Mouse (Mus musculus) lung, embryonic 16.5 days (tissue): ENCODE results near the gene Imp3. TPM values are rescaled to one million over a fixed set of nuclear protein-coding genes. Genes with fewer than 3 reads are reported as not detected.

Source experiments
- ATAC-seq: fragments of 200-750 bp; cut with Nextera tagmentation; 2 replicates; pipeline ENCODE4 v1.8.0; 2017; ENCODE audit warnings: low read depth, mild to moderate bottlenecking, moderate library complexity
- H3K27ac ChIP-seq: fragments of 300-500 bp; sonication (generic); 2 replicates; pipeline ENCODE4 v1.5.1; 2014; ENCODE audit warnings: mild to moderate bottlenecking, control low read depth, low read length
- H3K27me3 ChIP-seq: fragments of 300-500 bp; sonication (generic); 2 replicates; pipeline ENCODE4 v1.6.1; 2014; ENCODE audit warnings: low read depth, low read length, mixed read lengths; ENCODE audit not compliant: control insufficient read depth, insufficient read depth
- H3K36me3 ChIP-seq: fragments of 300-500 bp; sonication (generic); 2 replicates; pipeline ENCODE4 v1.6.1; 2014; ENCODE audit warnings: low read length; ENCODE audit not compliant: control insufficient read depth, insufficient read depth
- H3K4me1 ChIP-seq: fragments of 300-500 bp; sonication (generic); replicated peaks from 2 replicates; pipeline ENCODE4 v1.6.1; 2014; ENCODE audit warnings: low read length, mixed read lengths; ENCODE audit not compliant: control insufficient read depth, insufficient read depth
- H3K4me2 ChIP-seq: fragments of 300-500 bp; sonication (generic); 2 replicates; pipeline ENCODE4 v1.6.1; 2014; ENCODE audit warnings: low read depth, low read length, control low read depth
- H3K4me3 ChIP-seq: fragments of 300-500 bp; sonication (generic); 2 replicates; pipeline ENCODE4 v1.5.1; 2014; ENCODE audit warnings: mild to moderate bottlenecking, low read length, control low read depth
- H3K9ac ChIP-seq: fragments of 300-500 bp; sonication (generic); 2 replicates; pipeline ENCODE4 v1.6.1; 2014; ENCODE audit warnings: low read length, control low read depth
- H3K9me3 ChIP-seq: fragments of 300-500 bp; sonication (generic); 2 replicates; pipeline ENCODE4 v1.6.1; 2016; ENCODE audit warnings: low read length; ENCODE audit not compliant: control insufficient read depth
- WGBS: fragments of 180-500 bp; shearing (Covaris S2); extraction: QIAGEN DNeasy Blood & Tissue Kit; methylation state at CpG from one replicate; pipeline ENCODE4 v1.1.7; 2014; 5-methylcytosine and 5-hydroxymethylcytosine counted together
- polyA plus RNA-seq: library from polyadenylated mRNA; unstranded; fragments of >200 nt; fragmentation: Nextera tagmentation; extraction: Ambion mirVana; gene quantifications from 2 replicates; pipeline ENCODE4 v1.2.1, GENCODE M21; 2015

Imp3 gene
- polyA plus RNA-seq, result 73.3 and 80.2 TPM in 2 replicates

DNA sequence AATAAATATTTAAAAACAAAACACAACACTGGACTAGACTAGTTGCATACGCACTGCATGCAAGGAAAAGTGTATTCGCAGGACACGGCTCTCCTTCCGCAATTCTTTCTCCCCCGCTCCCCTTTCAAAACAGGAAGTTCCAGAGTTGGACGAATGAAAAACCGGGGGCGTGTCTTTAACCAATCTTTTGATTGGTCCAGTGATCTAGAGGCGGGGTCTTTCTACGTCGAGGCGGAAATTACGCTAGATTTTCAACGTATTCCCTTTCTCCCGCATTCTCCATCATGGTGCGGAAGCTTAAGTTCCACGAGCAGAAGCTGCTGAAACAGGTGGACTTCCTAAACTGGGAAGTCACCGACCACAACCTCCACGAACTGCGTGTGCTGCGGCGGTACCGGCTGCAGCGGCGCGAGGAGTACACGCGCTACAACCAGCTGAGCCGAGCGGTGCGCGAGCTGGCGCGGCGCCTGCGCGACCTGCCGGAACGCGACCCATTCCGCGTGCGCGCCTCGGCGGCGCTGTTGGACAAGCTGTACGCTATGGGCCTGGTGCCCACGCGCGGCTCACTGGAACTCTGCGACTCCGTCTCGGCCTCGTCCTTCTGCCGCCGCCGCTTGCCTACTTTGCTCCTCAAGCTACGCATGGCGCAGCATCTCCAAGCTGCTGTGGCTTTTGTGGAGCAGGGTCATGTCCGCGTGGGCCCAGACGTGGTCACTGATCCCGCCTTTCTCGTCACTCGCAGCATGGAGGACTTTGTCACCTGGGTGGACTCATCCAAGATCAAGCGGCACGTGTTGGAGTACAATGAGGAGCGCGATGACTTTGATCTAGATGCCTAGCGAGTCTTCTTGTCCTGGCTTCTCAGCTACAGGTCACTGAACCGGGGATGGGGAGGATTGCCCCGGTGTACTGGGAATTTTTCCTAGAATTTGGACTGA is at the start of gene Imp3:
Gene Imp3, plus strand, starts transcription at position 253 of the 938 bp plus-strand sequence.
- WGBS, result under 1% methylated on average over 73 of the region's 73 CpGs
- H3K27me3 ChIP-seq, result no peaks in the 10 kb centered on the region
- H3K27ac ChIP-seq, result peak within 1 kb of the TSS; percentile 94
- H3K36me3 ChIP-seq, result no peaks in the 10 kb centered on the region
- peaks cover 12% of the 10 kb centered on the region for H3K4me1 ChIP-seq
- peak; percentile 96 for ATAC-seq
- H3K9me3 ChIP-seq, result no peaks in the 10 kb centered on the region
- peak within 1 kb of the TSS; percentile 72 for H3K4me3 ChIP-seq
- peak within 1 kb of the TSS; percentile 85 for H3K9ac ChIP-seq
- peak within 1 kb of the TSS; percentile 80 for H3K4me2 ChIP-seq

DNA sequence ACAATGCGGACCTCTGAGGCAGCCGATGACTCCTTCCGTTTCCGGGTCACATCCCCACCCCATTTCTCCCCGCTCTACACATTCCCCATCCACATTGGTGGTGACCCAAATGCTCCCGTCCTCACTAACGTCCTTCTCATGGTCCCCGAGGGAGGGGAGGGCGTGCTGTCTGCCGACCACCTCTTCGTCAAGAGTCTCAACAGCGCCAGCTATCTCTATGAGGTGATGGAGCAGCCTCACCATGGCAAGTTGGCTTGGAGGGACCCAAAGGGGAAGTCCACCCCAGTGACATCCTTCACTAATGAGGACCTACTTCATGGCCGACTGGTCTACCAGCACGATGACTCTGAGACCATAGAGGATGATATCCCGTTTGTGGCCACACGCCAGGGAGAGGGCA is 49.7 kb upstream of the Imp3 start:
- no peaks in the 10 kb centered on the region for H3K27me3 ChIP-seq
- peaks cover 12% of the 10 kb centered on the region for H3K4me1 ChIP-seq
- 87% methylated on average over 16 of the region's 16 CpGs for WGBS
- ATAC-seq, result no peak
- no peak overlapping the region for H3K27ac ChIP-seq
- H3K4me3 ChIP-seq, result no peak overlapping the region
- H3K4me2 ChIP-seq, result no peak overlapping the region
- H3K9ac ChIP-seq, result no peak overlapping the region
- H3K9me3 ChIP-seq, result no peaks in the 10 kb centered on the region
- peaks cover 5% of the 10 kb centered on the region for H3K36me3 ChIP-seq

DNA sequence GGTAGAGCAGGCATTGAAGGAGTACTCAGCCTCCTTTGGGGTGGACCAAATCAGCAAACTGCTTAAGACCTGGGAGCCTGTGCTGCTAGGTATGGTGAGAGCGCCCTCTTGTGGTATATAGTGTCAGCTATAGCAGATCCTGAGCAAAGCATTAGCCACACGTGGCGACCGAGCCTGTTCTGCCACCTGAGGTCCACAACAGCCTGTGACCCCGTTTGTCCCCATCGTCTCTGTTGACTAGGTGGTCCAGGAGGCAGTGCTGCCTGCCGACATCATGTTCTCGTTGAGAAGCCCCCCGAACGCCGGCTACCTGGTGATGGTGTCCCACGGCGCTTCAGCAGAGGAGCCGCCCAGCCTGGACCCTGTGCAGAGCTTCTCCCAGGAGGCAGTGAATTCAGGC is 47.5 kb upstream of the Imp3 start:
- peak; percentile 64 for ATAC-seq
- no peak overlapping the region for H3K27ac ChIP-seq
- H3K4me1 ChIP-seq, result peaks cover 9% of the 10 kb centered on the region
- peak overlapping the region; percentile 29; the same call in 1 of the 2 replicates for H3K4me2 ChIP-seq
- H3K4me3 ChIP-seq, result no peak overlapping the region
- H3K27me3 ChIP-seq, result no peaks in the 10 kb centered on the region
- 12% methylated on average over 14 of the region's 14 CpGs for WGBS
- H3K9ac ChIP-seq, result no peak overlapping the region
- peaks cover 5% of the 10 kb centered on the region for H3K36me3 ChIP-seq
- H3K9me3 ChIP-seq, result no peaks in the 10 kb centered on the region

DNA sequence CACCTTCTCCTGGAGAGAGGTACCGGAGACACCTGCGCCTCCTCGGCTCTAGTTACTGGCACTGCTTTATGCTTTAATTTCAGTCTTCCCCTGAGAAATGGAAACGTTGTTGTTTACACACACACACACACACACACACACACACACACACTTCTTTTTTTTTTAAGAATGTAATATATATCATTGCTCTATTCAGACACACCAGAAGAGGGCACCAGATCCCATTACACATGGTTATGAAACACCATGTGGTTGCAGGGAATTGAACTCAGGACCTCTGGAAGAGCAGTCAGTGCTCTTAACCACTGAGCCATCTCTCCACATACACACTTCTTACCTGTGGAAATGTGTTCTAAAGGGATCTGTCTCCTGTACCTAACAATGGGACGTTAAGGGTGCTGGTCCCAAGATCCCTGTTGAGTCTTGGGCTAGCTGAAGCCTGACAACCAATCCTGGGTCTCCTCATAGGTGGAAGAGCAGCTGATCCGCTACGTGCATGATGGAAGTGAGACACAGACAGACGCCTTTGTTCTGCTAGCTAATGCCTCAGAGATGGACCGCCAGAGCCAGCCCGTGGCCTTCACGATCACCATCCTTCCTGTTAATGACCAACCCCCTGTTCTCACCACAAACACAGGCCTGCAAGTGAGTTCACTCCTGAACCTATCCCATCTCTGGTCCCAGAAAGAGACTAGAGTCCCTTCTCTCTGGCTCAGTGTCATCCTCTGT is 46.6 kb upstream of the Imp3 start:
- no peak overlapping the region for H3K4me3 ChIP-seq
- peaks cover 5% of the 10 kb centered on the region for H3K36me3 ChIP-seq
- H3K27ac ChIP-seq, result no peak overlapping the region
- peaks cover 9% of the 10 kb centered on the region for H3K4me1 ChIP-seq
- no peaks in the 10 kb centered on the region for H3K27me3 ChIP-seq
- 70% methylated on average over 11 of the region's 11 CpGs for WGBS
- no peak for ATAC-seq
- H3K9me3 ChIP-seq, result no peaks in the 10 kb centered on the region
- H3K4me2 ChIP-seq, result no peak overlapping the region
- no peak overlapping the region for H3K9ac ChIP-seq

DNA sequence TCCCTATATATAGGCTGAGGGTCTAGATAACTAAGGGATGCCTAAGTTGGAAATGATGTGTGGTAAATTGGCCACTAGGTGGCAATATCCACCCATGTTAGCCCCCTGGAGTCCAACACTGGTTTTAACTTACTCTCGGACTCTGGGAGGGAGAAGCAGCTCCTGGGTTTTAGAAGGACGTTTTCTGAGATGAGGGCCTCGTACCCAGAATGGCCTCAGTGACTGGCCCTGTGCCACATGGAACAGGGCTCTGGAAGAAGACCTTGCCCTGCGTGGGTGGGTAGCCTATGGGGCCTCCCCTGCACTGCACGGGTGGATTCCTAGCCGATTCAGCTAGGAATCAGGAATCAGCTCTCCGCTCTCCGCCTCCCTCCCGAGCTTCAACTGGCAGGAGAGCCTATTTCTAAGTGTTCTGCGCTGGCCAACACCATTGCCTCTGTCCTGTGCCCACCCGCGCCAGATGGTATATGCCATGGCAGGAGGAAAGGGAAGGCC is 45.7 kb upstream of the Imp3 start:
- peak overlapping the region; percentile 34; the same call in 1 of the 2 replicates for H3K4me2 ChIP-seq
- 30% methylated on average over 12 of the region's 12 CpGs for WGBS
- H3K4me1 ChIP-seq, result peaks cover 9% of the 10 kb centered on the region
- peak; percentile 58 for ATAC-seq
- no peaks in the 10 kb centered on the region for H3K27me3 ChIP-seq
- peak overlapping the region; percentile 50 for H3K9ac ChIP-seq
- 0 out of 2 replicates have a peak overlapping the region, but pooled peaks have one; percentile 5 for H3K4me3 ChIP-seq
- H3K9me3 ChIP-seq, result no peaks in the 10 kb centered on the region
- peaks cover 4% of the 10 kb centered on the region for H3K36me3 ChIP-seq
- no peak overlapping the region for H3K27ac ChIP-seq

DNA sequence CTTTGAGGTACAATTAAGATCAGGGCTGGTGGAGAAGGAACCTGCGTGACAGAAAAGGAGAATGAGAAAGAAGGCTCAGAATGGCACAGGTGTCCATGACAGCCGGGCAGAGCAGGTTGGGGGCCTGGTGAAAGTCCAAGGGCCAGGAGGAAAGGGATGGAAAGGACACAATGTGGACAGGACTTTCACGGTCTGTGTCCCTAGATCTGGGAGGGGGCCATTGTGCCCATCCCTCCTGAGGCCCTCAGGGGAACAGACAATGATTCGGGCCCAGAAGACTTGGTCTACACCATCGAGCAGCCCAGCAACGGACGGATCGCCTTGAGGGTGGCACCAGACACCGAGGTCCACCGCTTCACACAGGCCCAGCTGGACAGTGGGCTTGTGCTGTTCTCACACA is 45.2 kb upstream of the Imp3 start:
- Histone ChIP-seq H3K4me1 (peaks cover 9% of the 10 kb centered on the region), H3K27me3 (no peaks in the 10 kb centered on the region), H3K4me2 (no peak overlapping the region), H3K9me3 (no peaks in the 10 kb centered on the region), H3K36me3 (no peaks in the 10 kb centered on the region; the same call in 1 of the 2 replicates), H3K27ac (no peak overlapping the region), H3K9ac (no peak overlapping the region; the same call in 1 of the 2 replicates), H3K4me3 (no peak overlapping the region)
- WGBS, result 83% methylated on average over 10 of the region's 10 CpGs
- ATAC-seq, result no peak

DNA sequence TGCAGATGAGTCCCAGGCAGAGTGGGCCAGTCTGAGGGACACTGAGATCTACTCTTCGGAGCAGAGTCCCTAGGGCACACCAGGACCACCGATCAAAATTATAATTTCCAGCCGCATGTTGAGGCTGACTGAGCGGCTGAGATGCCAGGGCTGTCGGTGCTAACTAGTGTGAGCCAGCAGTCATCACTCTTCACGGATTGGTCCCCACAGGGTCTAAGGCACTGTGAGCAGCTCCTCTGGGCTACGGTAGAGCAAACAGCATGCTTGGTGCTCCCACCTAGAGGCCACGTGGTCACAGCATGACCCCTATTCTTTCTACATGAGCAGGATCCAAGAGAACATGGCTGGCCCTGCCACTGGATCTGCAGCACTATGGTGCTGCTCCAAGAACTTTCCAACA is 44.0 kb upstream of the Imp3 start:
- Histone ChIP-seq H3K27me3 (no peaks in the 10 kb centered on the region), H3K9ac (peak overlapping the region; percentile 52), H3K4me2 (no peak overlapping the region), H3K9me3 (no peaks in the 10 kb centered on the region), H3K36me3 (no peaks in the 10 kb centered on the region; the same call in 1 of the 2 replicates), H3K27ac (no peak overlapping the region), H3K4me3 (no peak overlapping the region), H3K4me1 (peaks cover 9% of the 10 kb centered on the region)
- WGBS, result 66% methylated on average over 8 of the region's 8 CpGs
- no peak for ATAC-seq

DNA sequence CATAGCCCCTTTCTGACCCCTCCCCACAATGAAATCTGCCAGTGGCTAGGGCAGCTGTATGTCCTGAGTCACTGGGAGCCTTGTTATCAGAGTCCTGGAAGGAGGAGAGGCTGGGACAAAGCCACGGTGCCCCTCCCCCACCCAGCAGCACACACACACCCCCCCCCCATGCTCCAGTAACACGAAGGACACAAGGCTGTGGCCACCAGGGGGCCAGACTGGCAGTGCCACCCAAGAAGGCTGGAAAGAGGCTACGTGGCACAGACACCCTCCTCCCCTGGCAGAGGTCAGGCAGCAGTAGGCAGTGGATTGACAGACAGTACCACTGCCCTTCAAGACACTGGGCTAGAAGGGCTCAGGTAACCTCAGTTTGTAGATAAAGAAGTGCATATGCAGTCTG is 43.3 kb upstream of the Imp3 start:
- no peak; the same call in 1 of the 2 replicates for ATAC-seq
- Histone ChIP-seq H3K9me3 (no peaks in the 10 kb centered on the region), H3K27ac (no peak overlapping the region), H3K4me1 (peaks cover 9% of the 10 kb centered on the region), H3K27me3 (no peaks in the 10 kb centered on the region), H3K9ac (peak overlapping the region; percentile 52), H3K4me3 (no peak overlapping the region), H3K36me3 (no peaks in the 10 kb centered on the region; the same call in 1 of the 2 replicates), H3K4me2 (no peak overlapping the region)
- WGBS, result 6% methylated on average over 3 of the region's 3 CpGs

DNA sequence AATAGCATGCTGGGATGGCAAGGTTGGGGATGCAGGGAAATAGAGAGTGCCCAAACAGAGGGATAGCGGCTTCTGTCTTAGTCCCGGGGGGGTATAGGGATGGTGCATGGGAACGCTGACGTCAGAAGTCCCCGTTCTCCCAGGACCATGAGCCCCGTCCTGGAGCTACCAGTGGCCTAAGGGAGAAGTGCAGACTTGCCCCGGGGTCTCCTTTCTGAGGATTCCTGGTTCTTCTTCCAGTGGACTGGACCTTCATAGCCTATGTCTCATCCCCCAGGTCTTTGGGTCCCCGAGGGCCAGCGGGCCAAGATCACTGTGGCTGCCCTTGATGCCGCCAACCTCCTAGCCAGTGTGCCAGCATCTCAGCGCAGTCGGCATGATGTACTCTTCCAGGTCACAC is 40.5 kb upstream of the Imp3 start:
- H3K36me3 ChIP-seq, result no peaks in the 10 kb centered on the region; the same call in 1 of the 2 replicates
- 87% methylated on average over 12 of the region's 12 CpGs for WGBS

More for the DNA sequence above, 40.5 kb upstream of the Imp3 start:
- H3K9me3 ChIP-seq, result no peaks in the 10 kb centered on the region
- H3K4me3 ChIP-seq, result no peak overlapping the region
- H3K27ac ChIP-seq, result no peak overlapping the region
- peaks cover 12% of the 10 kb centered on the region for H3K4me1 ChIP-seq
- H3K4me2 ChIP-seq, result no peak overlapping the region
- H3K9ac ChIP-seq, result no peak overlapping the region
- H3K27me3 ChIP-seq, result no peaks in the 10 kb centered on the region
- no peak for ATAC-seq
